Mouse (Mus musculus) midbrain, embryonic 10.5 days (tissue): Measurements from ENCODE around the gene Ift140. TPM values are rescaled to one million over a fixed set of nuclear protein-coding genes. Genes with fewer than 3 reads are reported as not detected.

ENCODE experiments used
- DNase-seq: peaks from one replicate; pipeline ENCODE4 v3.0.0-alpha.2; 2017; ENCODE audit warnings: low spot score
- H3K27ac ChIP-seq: fragments of 300-500 bp; sonication (generic); replicated peaks from 2 replicates; pipeline ENCODE4 v1.5.1; 2016; ENCODE audit warnings: mild to moderate bottlenecking
- H3K27me3 ChIP-seq: fragments of 300-500 bp; sonication (generic); 2 replicates; pipeline ENCODE4 v1.6.1; 2016; ENCODE audit warnings: low read depth, mild to moderate bottlenecking; ENCODE audit not compliant: poor library complexity, severe bottlenecking
- H3K36me3 ChIP-seq: fragments of 300-500 bp; sonication (generic); 2 replicates; pipeline ENCODE4 v1.6.1; 2016; ENCODE audit warnings: mild to moderate bottlenecking, moderate library complexity
- H3K4me1 ChIP-seq: fragments of 300-500 bp; sonication (generic); 2 replicates; pipeline ENCODE4 v1.6.1; 2016
- H3K4me3 ChIP-seq: fragments of 300-500 bp; sonication (generic); 2 replicates; pipeline ENCODE4 v1.5.1; 2016; ENCODE audit warnings: mild to moderate bottlenecking, moderate library complexity
- H3K9me3 ChIP-seq: fragments of 300-500 bp; sonication (generic); replicated peaks from 2 replicates; pipeline ENCODE4 v1.6.1; 2016; ENCODE audit warnings: mild to moderate bottlenecking
- WGBS: fragments of 180-500 bp; shearing (Covaris S2); methylation state at CpG from one replicate; pipeline ENCODE4 v1.1.7; 2016; 5-methylcytosine and 5-hydroxymethylcytosine counted together
- polyA plus RNA-seq: library from polyadenylated mRNA; unstranded; fragments of >200 nt; fragmentation: Nextera tagmentation; extraction: Ambion mirVana; gene quantifications from 2 replicates; pipeline ENCODE4 v1.2.1, GENCODE M21; 2016

Gene Ift140
- polyA plus RNA-seq, 1 experiment from 2014 or later: 27.0 TPM

- DNase-seq: peak; percentile 93
- Histone ChIP-seq H3K27ac (peak within 1 kb of the TSS; percentile 83), H3K36me3 (0 out of 2 replicates have a peak, but pooled peaks cover 8% of the 10 kb centered on the region), H3K4me1 (peaks cover 12% of the 10 kb centered on the region), H3K9me3 (no peaks in the 10 kb centered on the region), H3K4me3 (peak within 1 kb of the TSS; percentile 85), H3K27me3 (no peaks in the 10 kb centered on the region)
- WGBS: under 1% methylated on average over 40 of the region's 40 CpGs
Measured at GRCm38 (mm10) chr17:25133275-25133698, 117.4 kb downstream of the Ift140 start, which contains the start of gene Clcn7. Clcn7 (plus strand) TSS chr17:25133391.

- no peak for DNase-seq
- WGBS: 90% methylated on average over 6 of the region's 6 CpGs
- Histone ChIP-seq H3K4me3 (no peak overlapping the region), H3K4me1 (peaks cover 12% of the 10 kb centered on the region), H3K27ac (no peak overlapping the region), H3K36me3 (0 out of 2 replicates have a peak, but pooled peaks cover 15% of the 10 kb centered on the region), H3K27me3 (no peaks in the 10 kb centered on the region), H3K9me3 (no peaks in the 10 kb centered on the region)
Measured at GRCm38 (mm10) chr17:25135622-25136021, 119.7 kb downstream of the Ift140 start.

- 93% methylated on average over 1 of the region's 1 CpGs for WGBS
- no peak for DNase-seq
- peaks cover 10% of the 10 kb centered on the region for H3K4me1 ChIP-seq
Measured at GRCm38 (mm10) chr17:25138803-25139202, 122.9 kb downstream of the Ift140 start.

GRCm38 (mm10) chr17:25139960-25140359 lies 124.1 kb downstream of the Ift140 start:
- Histone ChIP-seq H3K4me1 (no peaks in the 10 kb centered on the region), H3K27me3 (no peaks in the 10 kb centered on the region), H3K4me3 (no peak overlapping the region), H3K36me3 (peaks cover 35% of the 10 kb centered on the region), H3K9me3 (no peaks in the 10 kb centered on the region), H3K27ac (no peak overlapping the region)
- 71% methylated on average over 4 of the region's 4 CpGs for WGBS
- no peak for DNase-seq

More at GRCm38 (mm10) chr17:25138803-25139202, 122.9 kb downstream of the Ift140 start:
- H3K36me3 ChIP-seq: 0 out of 2 replicates have a peak, but pooled peaks cover 28% of the 10 kb centered on the region
- H3K27ac ChIP-seq: no peak overlapping the region
- H3K27me3 ChIP-seq: no peaks in the 10 kb centered on the region
- H3K4me3 ChIP-seq: no peak overlapping the region
- H3K9me3 ChIP-seq: no peaks in the 10 kb centered on the region

Other genes with a start within 250 kb of the Ift140 start
- gene Meiob, start 211.8 kb upstream of the Ift140 start, polyA plus RNA-seq: 0.06 TPM in 1 of 2 replicates, not detected in the other
- 28.5 and 29.3 TPM in 2 replicates for gene Hagh, start 175.9 kb upstream of the Ift140 start, polyA plus RNA-seq
- gene Fahd1, start 165.7 kb upstream of the Ift140 start, polyA plus RNA-seq: 18.4 and 19.6 TPM in 2 replicates
- 0.31 TPM in 1 of 2 replicates, not detected in the other for gene Igfals, start 150.1 kb upstream of the Ift140 start, polyA plus RNA-seq
- gene Nubp2, start 129.7 kb upstream of the Ift140 start, polyA plus RNA-seq: 85.5 and 87.0 TPM in 2 replicates
- gene Spsb3, start 129.4 kb upstream of the Ift140 start, polyA plus RNA-seq: 46.6 and 50.4 TPM in 2 replicates
- 28.9 and 33.9 TPM in 2 replicates for gene Eme2, start 121.0 kb upstream of the Ift140 start, polyA plus RNA-seq
- gene Mrps34, start 121.0 kb upstream of the Ift140 start, polyA plus RNA-seq: 94.7 and 98.1 TPM in 2 replicates
- gene Nme3, start 119.6 kb upstream of the Ift140 start, polyA plus RNA-seq: 46.2 and 47.0 TPM in 2 replicates
- gene Mapk8ip3, start 79.1 kb upstream of the Ift140 start, polyA plus RNA-seq: 40.1 and 53.9 TPM in 2 replicates
- gene Jpt2, start 55.4 kb upstream of the Ift140 start, polyA plus RNA-seq: 442 and 466 TPM in 2 replicates
- 6.8 and 8.5 TPM in 2 replicates for gene Cramp1l, start 297 bp upstream of the Ift140 start, polyA plus RNA-seq
- gene Tmem204, start 67.5 kb downstream of the Ift140 start, polyA plus RNA-seq: 10.7 and 12.7 TPM in 2 replicates
- 51.2 and 51.5 TPM in 2 replicates for gene Telo2, start 99.9 kb downstream of the Ift140 start, polyA plus RNA-seq
- not detected in 2 replicates for gene Ptx4, start 104.7 kb downstream of the Ift140 start, polyA plus RNA-seq
- gene Clcn7, start 117.3 kb downstream of the Ift140 start, polyA plus RNA-seq: 23.1 and 26.4 TPM in 2 replicates
- gene Ccdc154, start 146.4 kb downstream of the Ift140 start, polyA plus RNA-seq: not detected in 2 replicates
- gene Gm38655, start 159.4 kb downstream of the Ift140 start, polyA plus RNA-seq: not detected in 2 replicates
- gene BC003965, start 168.5 kb downstream of the Ift140 start, polyA plus RNA-seq: 37.3 and 37.7 TPM in 2 replicates
- gene Unkl, start 172.3 kb downstream of the Ift140 start, polyA plus RNA-seq: 8.4 and 9.7 TPM in 2 replicates
- gene Gnptg, start 224.0 kb downstream of the Ift140 start, polyA plus RNA-seq: 67.0 and 75.3 TPM in 2 replicates
- gene Tsr3, start 224.1 kb downstream of the Ift140 start, polyA plus RNA-seq: 74.6 and 80.4 TPM in 2 replicates
- gene Baiap3, start 240.3 kb downstream of the Ift140 start, polyA plus RNA-seq: 2.3 and 2.4 TPM in 2 replicates